Mouse (Mus musculus): ENCODE results near the gene Spata46.

The Spata46 gene

GRCm38 (mm10) chr1:170343906-170344305, 35.3 kb downstream of the Spata46 start:
- no peak for DNase-seq

- peak; percentile 26 to 30 for DNase-seq
Measured at GRCm38 (mm10) chr1:170346266-170346665, 37.7 kb downstream of the Spata46 start.

GRCm38 (mm10) chr1:170351080-170351479, 42.5 kb downstream of the Spata46 start:
- DNase-seq = no peak

- no peak for DNase-seq
Measured at GRCm38 (mm10) chr1:170353335-170353734, 44.7 kb downstream of the Spata46 start.

- no peak for DNase-seq
Measured at GRCm38 (mm10) chr1:170360183-170360915, 51.7 kb downstream of the Spata46 start.
